Mouse (Mus musculus) embryonic stem cell, embryonic (primary cell): ENCODE measurements around the gene Map3k20.

Experiments used
- CTCF ChIA-PET, 4 experiments: fragments of 300-600 bp in 2 of 4; fragments of 350-600 bp in 2 of 4; sonication (Branson Sonifier 250); formaldehyde crosslinking; loops; one replicate each; lab custom pipeline; 2022; ENCODE audit warnings: inconsistent platforms in 2 of 4; lab: Charles Lee
- POLR2A ChIA-PET, 4 experiments: fragments of 300-600 bp in 2 of 4; fragments of 350-600 bp in 2 of 4; sonication (Branson Sonifier 250); formaldehyde crosslinking; loops; one replicate each; lab custom pipeline; 2022; ENCODE audit warnings: antibody characterized with exemption in 4 of 4, inconsistent platforms in 1 of 4; lab: Charles Lee

The Map3k20 gene

DNA sequence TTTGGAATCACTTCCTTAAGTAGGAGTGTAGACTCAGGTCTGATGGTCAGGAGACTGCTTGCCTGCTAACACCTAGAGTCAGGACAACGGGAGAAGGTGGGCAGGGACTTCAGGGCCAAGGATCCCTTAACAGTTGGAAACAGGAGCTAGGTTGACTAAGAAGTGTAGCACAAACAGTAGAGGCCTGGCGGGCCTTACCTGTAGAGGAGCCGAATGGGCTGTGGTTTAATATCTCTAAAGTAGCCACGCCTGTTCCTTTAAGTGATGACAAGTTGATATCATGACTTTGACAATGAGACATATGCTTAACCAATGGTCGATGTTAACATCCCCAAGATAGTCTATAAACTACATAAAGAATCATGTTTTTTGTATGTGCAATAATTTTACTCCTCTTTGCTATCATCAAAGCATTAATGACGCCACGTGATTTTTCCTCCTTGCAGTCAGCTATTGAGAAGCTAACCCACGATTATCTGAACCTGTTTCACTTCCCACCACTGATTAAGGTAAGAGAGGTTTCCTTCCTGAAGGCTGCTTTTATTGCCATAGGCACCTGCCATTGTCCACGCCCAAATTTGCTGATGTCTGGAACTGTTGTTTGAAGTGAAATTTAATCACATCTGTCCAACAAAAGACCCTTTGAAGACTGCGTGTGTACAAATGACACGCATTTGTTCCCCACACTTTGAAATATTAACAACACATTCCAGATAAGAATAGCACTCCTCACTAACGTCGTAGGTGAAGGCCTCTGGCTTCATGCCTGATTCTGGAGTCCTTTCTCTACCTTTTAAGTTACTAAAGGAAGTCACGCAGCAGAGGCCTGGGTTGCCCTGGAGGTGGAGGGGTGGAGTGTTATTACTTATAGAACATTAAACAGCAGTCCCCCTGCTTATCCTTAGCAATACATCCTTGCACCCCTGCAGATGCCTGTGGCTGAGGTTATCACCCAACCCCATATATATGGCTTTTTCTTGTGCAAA lies 131.0 kb downstream of the Map3k20 start:
- ChIA-PET POLR2A (interaction anchor here in 1 of 4 experiments (1.3 to 1.5 kb wide), 2 partner anchors 14 to 38 kb away, joined by 3 read pairs; no protein-coding TSS in a partner anchor), CTCF (interaction anchor here in 1 of 4 experiments (1.0 kb wide), 1 partner anchor 100 kb away, joined by 3 read pairs; no protein-coding TSS in a partner anchor)

DNA sequence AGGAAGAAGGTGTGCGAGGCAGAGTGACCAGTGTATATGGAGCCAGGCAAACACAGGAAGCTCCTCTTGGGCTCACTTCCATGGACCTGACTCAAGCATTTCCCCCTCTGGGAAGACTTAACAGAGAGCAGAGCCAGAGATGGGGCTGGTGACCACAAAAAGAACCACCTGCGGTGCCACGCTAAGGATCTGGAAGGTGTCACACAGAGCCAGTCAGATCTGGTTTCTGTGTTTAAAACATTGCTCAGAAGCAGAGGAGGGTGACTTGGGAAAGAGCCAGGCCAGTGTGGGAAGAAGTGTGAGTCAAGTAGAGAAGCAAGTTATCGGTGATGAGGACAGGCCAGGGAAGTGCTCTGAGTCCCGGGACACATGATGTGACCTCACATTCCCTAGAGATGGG lies 135.1 kb downstream of the Map3k20 start:
- CTCF ChIA-PET = no interaction called here
- POLR2A ChIA-PET = interaction anchor here in 2 of 4 experiments (0.7 to 0.9 kb wide), 2 partner anchors 75 to 1094 kb away, joined by 3 to 4 read pairs; no protein-coding TSS in a partner anchor

DNA sequence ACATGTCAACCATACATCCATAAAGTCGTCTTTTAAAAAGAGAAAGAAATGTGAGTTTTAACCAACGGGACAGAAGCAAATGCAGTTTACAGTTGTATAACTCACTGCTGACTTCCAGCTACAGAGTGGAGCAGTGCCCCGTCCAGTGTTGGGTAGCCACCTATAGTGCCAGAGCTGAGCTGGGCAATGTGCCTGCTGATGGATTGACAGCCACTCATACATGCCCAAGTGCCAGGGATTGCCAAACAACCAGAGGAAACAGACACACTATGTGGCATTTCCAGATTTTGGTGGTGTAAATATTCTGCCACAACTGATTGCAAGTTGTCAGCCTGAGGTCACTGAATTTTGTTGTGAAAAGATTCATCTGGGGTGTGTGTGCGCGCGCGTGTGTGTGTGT lies 139.2 kb downstream of the Map3k20 start:
- ChIA-PET POLR2A (no interaction called here), CTCF (no interaction called here)

DNA sequence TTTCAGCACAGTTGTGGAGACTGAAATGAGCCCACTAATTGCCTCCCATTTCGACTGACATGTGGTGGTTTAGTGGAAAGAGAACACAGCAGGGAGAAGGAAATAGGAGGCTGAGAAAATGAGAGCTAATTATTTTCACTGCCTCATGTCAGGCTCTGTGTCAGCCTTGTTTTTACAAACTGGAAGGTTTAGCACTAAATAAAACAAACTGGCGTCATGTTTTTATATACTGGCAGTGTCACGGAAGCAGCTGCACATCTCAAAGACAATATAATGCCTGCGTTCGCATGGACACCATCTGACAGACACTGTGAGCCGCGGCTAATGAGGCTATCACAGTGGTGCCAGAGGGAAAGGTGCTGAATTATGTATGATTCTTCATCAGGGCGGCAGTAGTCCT lies 141.3 kb downstream of the Map3k20 start:
- POLR2A ChIA-PET = no interaction called here
- CTCF ChIA-PET = interaction anchor here in 1 of 4 experiments (0.6 kb wide), 1 partner anchor 852 kb away, joined by 3 read pairs; no protein-coding TSS in a partner anchor

DNA sequence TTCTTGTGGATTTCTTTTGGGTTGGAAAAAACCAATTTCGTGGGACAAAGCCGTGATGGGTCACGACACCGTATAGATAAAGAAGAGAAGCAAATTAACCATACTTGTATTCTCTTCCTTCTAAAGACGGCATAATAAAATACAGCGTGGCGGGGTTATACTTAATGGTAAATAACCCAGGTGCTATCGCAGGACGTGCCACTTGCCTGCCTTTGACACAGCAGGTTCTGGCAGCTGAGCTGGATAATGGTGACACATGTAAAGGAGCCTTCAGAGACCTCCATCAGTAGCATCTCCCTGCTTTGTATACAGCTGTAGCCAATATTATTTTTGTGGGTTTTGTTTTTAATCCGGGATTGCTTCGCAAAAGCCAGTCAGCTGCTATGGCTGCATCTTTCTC lies 141.9 kb downstream of the Map3k20 start:
- POLR2A ChIA-PET = no interaction called here
- CTCF ChIA-PET = no interaction called here

DNA sequence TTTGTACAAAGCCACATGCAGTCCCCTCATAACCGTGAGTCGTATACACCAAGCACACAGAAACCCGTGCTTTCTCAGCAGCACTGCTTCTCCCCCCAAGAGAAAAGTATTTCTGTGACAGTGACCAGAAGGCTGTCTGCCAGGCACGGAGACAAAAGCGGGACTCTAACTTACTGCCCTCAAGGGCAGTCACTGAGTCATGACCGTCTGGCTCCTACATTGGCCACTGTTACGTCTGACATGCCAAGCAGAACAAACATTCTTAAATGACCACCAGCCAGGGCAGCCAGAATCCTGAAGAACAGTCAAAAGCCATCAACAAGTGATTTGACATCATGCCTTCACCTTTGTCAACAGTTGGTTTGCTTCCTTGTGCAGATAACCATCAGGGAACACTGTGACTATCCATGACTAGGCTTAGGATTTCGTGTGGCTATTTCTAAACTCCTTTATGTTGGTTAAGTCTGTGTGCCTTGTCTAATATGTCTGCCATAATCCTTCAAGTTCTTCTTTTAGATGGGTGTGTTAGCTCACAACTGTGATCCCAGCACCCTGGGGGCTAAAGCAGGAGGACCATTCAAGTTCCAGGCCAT lies 153.6 kb downstream of the Map3k20 start:
- ChIA-PET CTCF (no interaction called here), POLR2A (interaction anchor here in 1 of 4 experiments (0.6 kb wide), 1 partner anchor 538 kb away, joined by 5 read pairs; no protein-coding TSS in a partner anchor)

DNA sequence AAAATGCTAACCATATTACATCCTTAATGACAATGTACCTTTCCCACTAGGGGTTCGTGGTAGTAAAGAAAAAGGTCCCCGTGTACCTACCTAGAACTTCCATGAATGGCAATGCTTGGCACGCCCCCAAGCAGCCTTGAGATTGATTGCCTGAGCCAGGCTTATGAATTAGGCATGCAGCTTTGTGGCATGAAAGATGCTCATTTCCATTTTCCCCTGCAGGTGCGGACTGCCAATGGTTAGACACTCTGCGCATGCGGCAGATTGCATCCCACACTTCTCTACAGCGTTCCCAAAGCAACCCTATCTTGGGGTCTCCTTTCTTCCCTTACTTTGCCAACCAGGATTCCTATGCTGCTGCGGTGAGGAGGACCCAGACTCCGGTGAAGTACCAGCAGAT lies 155.6 kb downstream of the Map3k20 start:
- POLR2A ChIA-PET = interaction anchor here in 2 of 4 experiments (0.6 to 0.7 kb wide), 3 partner anchors 14 to 117 kb away, joined by 3 to 7 read pairs (median 3); no protein-coding TSS in a partner anchor
- CTCF ChIA-PET = interaction anchor here in 1 of 4 experiments (0.7 kb wide), 1 partner anchor 1525 kb away, joined by 4 read pairs; no protein-coding TSS in a partner anchor

DNA sequence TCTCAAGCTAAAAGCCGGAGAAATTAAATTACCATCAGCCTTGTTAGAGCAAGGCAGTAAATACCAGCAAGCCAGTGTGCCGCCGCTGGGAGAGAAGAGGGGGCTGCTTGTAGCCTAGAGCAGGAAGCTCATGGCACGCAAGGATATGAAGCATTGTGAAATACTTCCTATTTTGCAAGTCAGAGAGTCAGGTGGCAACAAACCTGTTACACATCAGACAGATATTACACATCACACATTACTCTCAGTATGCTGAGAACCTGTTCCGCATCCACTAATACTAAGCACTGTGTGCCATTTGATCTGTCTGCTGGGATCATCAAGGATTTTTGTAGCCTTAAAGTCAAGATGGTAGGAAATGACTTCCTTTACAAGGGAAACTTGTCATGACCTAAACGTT lies 157.4 kb downstream of the Map3k20 start:
- CTCF ChIA-PET = no interaction called here
- POLR2A ChIA-PET = interaction anchor here in 2 of 4 experiments (0.6 to 1.1 kb wide), 2 partner anchors 30 to 33 kb away, joined by 3 to 4 read pairs; partner anchors contain the start of gene Cdca7 (in 1 of the 2)

DNA sequence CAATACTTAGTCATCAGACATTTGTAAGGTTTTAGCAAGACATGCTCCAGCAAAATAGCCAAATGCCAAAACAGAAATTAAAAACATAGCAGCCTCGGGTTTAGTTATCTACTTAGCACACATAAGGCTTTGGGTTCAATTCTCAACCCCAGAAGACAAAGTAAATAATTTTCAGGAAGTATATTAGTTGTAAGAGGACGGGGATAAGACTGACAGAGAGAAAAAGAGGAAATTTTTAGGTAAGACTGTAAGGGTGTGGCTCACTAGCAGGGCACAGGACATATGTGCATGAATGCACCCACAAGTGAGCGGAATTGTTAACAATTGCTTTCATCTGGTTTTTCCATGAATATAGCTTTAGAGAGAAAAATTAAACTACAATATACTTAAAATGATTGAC lies 158.5 kb downstream of the Map3k20 start:
- CTCF ChIA-PET = no interaction called here
- POLR2A ChIA-PET = interaction anchor here in 2 of 4 experiments (1.8 to 7.0 kb wide), 2 partner anchors 34 to 36 kb away, joined by 4 to 55 read pairs; partner anchors contain the start of gene Cdca7 (in 1 of the 2)

DNA sequence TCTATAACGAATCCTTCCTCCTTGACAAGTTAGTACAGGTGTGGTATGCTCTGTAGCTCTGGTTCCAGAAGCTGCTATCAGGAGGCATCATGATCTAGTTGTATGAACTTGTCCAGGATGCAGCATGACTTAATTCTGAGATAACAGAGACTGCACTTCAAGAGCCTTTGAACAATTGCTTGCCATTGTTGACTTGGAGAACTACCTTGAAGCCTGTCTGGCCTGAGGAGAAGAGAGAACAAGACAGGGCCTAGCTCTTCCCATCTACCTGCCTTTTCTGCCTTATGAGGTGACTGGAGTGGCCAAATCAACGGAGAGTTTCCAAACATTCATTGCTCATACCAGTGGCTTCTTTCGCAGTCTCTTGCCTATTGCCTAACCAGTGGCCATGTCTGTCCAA lies 160.7 kb downstream of the Map3k20 start:
- CTCF ChIA-PET = interaction anchor here in 1 of 4 experiments (1.1 kb wide), 1 partner anchor 12 kb away, joined by 3 read pairs; no protein-coding TSS in a partner anchor

DNA sequence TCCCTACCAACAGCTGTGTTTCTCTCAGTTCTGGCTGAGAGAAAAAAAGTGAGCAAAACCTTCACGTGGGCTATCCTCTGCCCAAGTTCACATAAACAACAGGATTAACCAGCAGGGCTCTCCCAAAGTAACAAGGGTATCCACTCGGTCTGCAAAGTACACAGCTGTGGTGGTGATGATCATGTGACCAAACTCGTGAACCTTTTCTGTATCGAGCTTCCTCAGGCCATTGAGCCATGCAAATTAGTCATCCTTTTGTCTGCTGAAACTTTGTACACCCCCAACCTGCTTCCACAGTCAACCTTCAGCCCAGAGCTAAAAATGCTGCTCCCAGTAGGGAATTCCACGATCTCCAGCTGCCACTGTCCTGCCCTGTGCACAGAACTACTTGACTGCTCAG lies 161.2 kb downstream of the Map3k20 start:
- CTCF ChIA-PET = interaction anchor here in 1 of 4 experiments (1.1 kb wide), 1 partner anchor 13 kb away, joined by 3 read pairs; no protein-coding TSS in a partner anchor
- POLR2A ChIA-PET = interaction anchor here in 3 of 4 experiments (0.5 to 7.0 kb wide), 10 partner anchors 9 to 85 kb away, joined by 3 to 55 read pairs (median 4); partner anchors contain the start of gene Cdca7 (in 2 of the 3)

More for the DNA sequence above, 160.7 kb downstream of the Map3k20 start:
- POLR2A ChIA-PET = interaction anchor here in 3 of 4 experiments (0.5 to 7.0 kb wide), 6 partner anchors 29 to 86 kb away, joined by 3 to 55 read pairs (median 4); partner anchors contain the start of gene Cdca7 (in 2 of the 3)

DNA sequence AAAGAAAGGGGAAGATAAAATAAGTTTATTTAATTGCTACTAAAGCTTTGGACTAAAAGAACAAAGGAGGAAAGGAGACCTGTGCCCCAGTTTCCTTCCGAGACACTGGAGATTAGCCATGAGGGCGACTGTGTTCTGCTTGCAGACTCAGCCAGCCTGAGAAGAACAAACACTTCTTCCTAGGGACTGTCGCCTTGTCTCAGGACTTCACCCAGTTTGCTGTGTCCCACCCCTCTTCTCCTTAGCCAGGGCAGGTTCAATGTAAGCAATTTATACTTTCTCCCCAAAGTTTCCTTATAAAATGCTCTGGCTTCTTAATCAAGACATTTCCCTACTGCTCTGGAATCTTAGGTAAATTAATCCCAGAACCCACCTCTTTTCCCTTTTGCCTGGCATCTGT lies 168.1 kb downstream of the Map3k20 start:
- POLR2A ChIA-PET = interaction anchor here in 1 of 4 experiments (1.6 to 1.8 kb wide), 2 partner anchors 11 to 23 kb away, joined by 5 to 6 read pairs; partner anchors contain the start of gene Cdca7
- CTCF ChIA-PET = interaction anchor here in 1 of 4 experiments (0.6 kb wide), 1 partner anchor 602 kb away, joined by 3 read pairs; no protein-coding TSS in a partner anchor

DNA sequence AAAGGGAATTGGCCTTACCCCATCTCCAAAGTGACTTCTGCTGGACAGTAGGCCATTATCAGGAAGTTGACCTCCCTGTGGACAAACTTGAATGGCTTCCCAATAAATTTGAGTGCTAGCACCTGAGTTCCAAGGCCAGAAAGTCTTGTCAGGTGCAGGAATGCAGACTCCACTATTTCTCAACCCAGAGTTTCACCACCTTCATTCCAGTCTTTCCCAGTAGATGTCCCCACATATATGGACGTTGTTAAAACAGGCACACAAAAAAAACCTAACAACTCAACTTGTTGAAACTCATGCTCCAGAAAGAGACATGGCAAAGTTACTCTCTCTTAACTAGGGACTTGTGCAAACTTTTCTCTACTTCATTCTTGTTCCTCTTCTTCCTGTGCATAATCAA lies 170.8 kb downstream of the Map3k20 start:
- POLR2A ChIA-PET = interaction anchor here in 1 of 4 experiments (1.6 kb wide), 1 partner anchor 23 kb away, joined by 3 read pairs; no protein-coding TSS in a partner anchor
- CTCF ChIA-PET = no interaction called here

DNA sequence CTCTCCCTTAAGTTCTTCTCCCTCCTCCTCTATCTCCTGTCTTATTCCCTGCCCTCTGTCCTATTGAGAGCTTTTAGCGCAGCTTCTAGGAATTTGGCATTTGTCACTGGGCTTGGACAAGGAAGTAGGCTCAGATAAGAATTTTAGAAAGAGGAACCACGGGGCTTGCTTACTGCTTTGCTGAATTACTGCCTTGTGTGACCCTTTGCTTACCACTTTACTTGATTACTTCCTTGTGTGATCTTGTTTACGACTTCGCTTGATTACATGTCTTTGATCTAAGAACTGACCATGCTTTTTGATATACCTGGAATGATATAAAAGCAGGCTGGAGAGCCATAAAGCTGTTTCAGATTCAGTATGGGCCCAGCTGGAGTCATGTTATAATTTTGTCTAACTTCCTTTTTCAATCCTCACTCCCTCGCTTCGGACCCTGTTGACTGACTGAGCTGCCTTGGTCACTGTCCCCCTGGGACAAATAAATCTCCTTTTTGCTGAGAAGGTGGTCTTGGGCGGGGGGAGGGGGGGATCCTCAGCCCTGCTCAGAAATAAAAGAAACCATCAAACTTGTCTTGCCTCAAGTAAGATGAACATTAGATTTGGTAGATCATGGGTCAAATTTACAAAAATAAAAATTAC lies 179.1 kb downstream of the Map3k20 start:
- POLR2A ChIA-PET = interaction anchor here in 2 of 4 experiments (0.6 to 2.4 kb wide), 8 partner anchors 10 to 1793 kb away, joined by 3 to 7 read pairs (median 4); partner anchors contain the start of gene Cdca7 (in 1 of the 2)
- CTCF ChIA-PET = no interaction called here

DNA sequence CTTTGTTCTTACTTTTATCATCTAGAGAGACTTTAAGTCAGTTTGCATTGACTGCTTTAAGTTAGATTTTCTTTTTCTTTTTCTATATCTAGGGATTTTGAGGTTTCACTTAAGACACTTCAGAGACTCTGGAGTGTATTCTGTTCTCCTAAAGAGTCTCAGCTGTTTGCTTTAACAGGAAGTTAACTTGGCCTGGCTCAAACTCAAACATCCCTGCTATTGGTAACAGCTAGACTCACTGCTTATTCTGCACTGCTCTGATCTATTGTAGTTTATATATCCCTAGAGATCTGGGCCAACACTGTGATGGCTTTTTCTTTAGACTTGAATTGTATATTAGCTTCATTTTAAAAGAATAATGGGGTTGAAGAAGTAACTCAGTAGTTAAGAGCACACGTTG lies 182.2 kb downstream of the Map3k20 start:
- ChIA-PET POLR2A (no interaction called here), CTCF (no interaction called here)

DNA sequence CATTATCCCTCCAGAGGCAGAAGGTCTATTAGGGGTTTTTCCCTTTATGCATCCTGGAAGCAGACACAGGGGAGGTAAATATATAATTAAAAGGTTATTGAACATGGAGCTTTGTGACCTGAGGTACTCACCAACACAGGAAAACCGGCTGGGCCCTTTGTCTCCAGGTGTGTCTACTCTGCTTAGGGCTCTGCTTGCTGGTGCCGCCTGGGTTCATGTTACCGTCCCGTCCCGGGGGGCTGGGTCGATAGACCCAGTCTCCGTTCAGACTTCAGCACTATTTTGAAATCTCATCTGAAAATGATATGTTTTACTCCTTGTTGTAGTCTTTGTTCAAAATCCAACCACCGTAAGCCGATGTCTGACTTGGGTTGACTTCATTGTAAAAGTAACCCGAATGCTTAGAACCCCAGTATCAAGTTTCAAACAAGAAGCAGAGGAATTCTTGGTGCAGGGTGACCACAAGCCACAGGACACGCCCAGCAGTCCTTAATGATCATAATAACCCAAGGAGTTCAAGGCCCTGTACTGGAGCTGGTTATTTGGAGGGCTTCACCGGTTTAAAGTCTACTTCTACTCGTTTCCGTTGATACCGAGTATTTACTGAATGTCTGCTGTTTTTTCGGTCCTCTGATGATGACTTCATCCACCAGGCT lies 186.1 kb downstream of the Map3k20 start:
- CTCF ChIA-PET = no interaction called here
- POLR2A ChIA-PET = interaction anchor here in 1 of 4 experiments (0.7 to 1.0 kb wide), 2 partner anchors 9 to 13 kb away, joined by 3 to 4 read pairs; no protein-coding TSS in a partner anchor
